Mouse (Mus musculus): ENCODE measurements at regions not wholly inside any gene's neighbourhood (a gene's known extent, or its start where the extent isn't known, plus 50 kb on each side); places are given as distances from the start of the nearest gene placed in this dataset.
A peak's percentile ranks its signal among the peaks of the same experiment; 100 is the strongest.

DNA sequence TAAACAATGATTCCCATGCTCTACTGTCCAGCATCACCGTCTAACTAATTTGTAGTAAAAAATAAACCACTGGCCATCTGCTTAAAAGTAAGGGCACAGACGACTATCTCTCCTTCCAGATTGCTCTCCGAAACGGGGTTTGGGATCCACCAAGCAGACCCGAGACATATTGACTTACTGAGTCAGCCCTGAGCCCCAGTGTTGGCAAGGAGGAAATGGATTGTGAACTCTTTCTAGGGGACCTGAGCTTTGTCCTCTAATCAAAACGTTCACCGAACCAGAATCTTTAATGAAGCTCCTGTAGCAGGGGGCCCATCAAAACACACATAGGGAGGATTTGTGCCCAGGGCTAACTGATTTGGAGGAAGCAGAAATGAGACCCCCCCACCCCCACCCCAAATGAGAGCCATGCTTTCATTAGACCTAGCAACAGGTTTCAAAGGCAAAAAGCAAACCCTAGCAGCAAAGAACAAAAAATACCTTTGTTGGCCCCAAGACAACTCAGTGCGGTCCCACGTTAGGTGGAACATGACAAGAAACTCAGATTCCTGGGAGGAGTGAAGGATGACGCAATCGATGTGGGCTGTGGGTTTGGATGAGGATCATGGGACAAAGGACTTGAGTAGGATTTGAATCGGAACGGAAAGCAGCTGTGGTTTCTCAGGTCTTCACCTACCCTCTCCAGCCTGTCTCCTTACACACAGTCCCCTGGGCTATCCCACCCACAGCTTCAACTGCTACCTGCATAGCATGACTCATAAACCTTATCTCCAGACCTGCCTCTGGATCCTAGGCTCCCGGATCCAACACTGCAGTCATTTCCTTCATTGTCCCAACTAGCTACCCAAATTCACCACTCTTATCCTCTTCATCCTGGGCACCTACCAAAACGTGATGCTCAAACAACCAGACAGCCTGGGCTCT, 62.2 kb upstream of the Rreb1 start:
- DNase-seq, result no peak

DNA sequence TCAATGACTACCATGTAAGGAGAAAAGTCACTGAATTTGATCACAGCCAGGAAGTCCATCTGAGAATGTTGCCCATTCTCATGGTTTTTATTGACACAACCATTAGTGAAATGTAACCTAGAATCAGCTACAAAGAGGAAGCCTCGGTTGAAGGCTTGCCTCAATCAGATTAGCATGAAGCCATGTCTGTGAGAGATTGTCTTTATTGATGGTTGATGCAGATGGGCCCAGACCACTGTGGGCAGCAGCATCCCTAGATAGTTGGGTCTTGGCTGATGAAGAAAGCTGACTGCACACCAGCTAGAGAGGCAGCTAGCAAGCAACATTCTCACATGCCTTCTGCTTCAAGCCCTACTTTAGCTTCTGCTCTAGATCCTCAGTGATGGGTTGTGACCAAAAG, 60.4 kb upstream of the Rreb1 start:
- no peak for DNase-seq

GRCm38 (mm10) chr13:37718364-37718763, 59.8 kb upstream of the Rreb1 start:
- DNase-seq, result peak; percentile 8 to 13
